Mouse (Mus musculus) myocyte (in vitro differentiated cells): ENCODE results near the gene Zbtb20. TPM values are rescaled to one million over a fixed set of nuclear protein-coding genes. Genes with fewer than 3 reads are reported as not detected.

Experiments used
- H3K27me3 ChIP-seq: one replicate; pipeline ENCODE4 v1.6.1; 2011; ENCODE audit not compliant: control insufficient read depth, insufficient read depth, insufficient read length
- H3K36me3 ChIP-seq: one replicate; pipeline ENCODE4 v1.6.1; 2011; ENCODE audit not compliant: control insufficient read depth, insufficient read depth
- H3K4me2 ChIP-seq: one replicate; pipeline ENCODE4 v1.6.1; 2011; ENCODE audit warnings: low read depth, control low read depth
- H3K4me3 ChIP-seq: one replicate; pipeline ENCODE4 v1.5.1; 2011; ENCODE audit warnings: mild to moderate bottlenecking, control low read depth, moderate library complexity
- H3K79me2 ChIP-seq: one replicate; pipeline ENCODE4 v1.6.1; 2011; ENCODE audit not compliant: control insufficient read depth, insufficient read depth
- H3ac ChIP-seq: one replicate; pipeline ENCODE4 v1.6.1; 2011; ENCODE audit not compliant: control insufficient read depth, insufficient read length
- CEBPB ChIP-seq: IDR thresholded peaks from 2 replicates; pipeline ENCODE4 v1.6.1; 2011; ENCODE audit warnings: mild to moderate bottlenecking, moderate library complexity; ENCODE audit not compliant: poor library complexity, insufficient read depth, severe bottlenecking
- E2F4 ChIP-seq: IDR thresholded peaks from one replicate; pipeline ENCODE4 v1.6.1; 2011; ENCODE audit warnings: mild to moderate bottlenecking, control low read depth, moderate library complexity; ENCODE audit not compliant: insufficient read depth
- MAX ChIP-seq: IDR thresholded peaks from one replicate; pipeline ENCODE4 v1.6.1; 2011; ENCODE audit warnings: low read depth, mild to moderate bottlenecking, control low read depth
- MYOD1 ChIP-seq, 3 experiments: IDR thresholded peaks; one replicate each; pipeline ENCODE4 v1.6.1; 2011; ENCODE audit warnings: control low read depth in 2 of 3, low read depth in 2 of 3, mild to moderate bottlenecking in 2 of 3, moderate library complexity in 1 of 3; ENCODE audit not compliant: insufficient read length in 2 of 3, control insufficient read depth in 1 of 3
- MYOG ChIP-seq, 3 experiments: IDR thresholded peaks; one replicate each; pipeline ENCODE4 v1.6.1; 2011; ENCODE audit warnings: control low read depth in 2 of 3, low read depth in 2 of 3, mild to moderate bottlenecking in 2 of 3; ENCODE audit not compliant: insufficient read length in 2 of 3, control insufficient read depth in 1 of 3, insufficient read depth in 1 of 3
- POLR2A ChIP-seq: IDR thresholded peaks from one replicate; pipeline ENCODE4 v1.6.1; 2011; ENCODE audit warnings: low read depth, mild to moderate bottlenecking, control low read depth, moderate library complexity; ENCODE audit not compliant: insufficient read length
- POLR2AphosphoS2 ChIP-seq: IDR thresholded peaks from one replicate; pipeline ENCODE4 v1.6.1; 2011; ENCODE audit warnings: low read depth, control low read depth; ENCODE audit not compliant: insufficient read length
- REST ChIP-seq: IDR thresholded peaks from one replicate; pipeline ENCODE4 v1.6.1; 2011; ENCODE audit warnings: mild to moderate bottlenecking, control low read depth, moderate library complexity; ENCODE audit not compliant: insufficient read depth, insufficient read length
- SRF ChIP-seq: IDR thresholded peaks from one replicate; pipeline ENCODE4 v1.6.1; 2011; ENCODE audit warnings: low read depth; ENCODE audit not compliant: control insufficient read depth, insufficient read length
- TCF12 ChIP-seq: IDR thresholded peaks from one replicate; pipeline ENCODE4 v1.6.1; 2011; ENCODE audit warnings: mild to moderate bottlenecking, control low read depth; ENCODE audit not compliant: poor library complexity, insufficient read depth, severe bottlenecking
- TCF3 ChIP-seq: IDR thresholded peaks from one replicate; pipeline ENCODE4 v1.6.1; 2011; ENCODE audit warnings: low read depth, control low read depth; ENCODE audit not compliant: insufficient read length
- USF1 ChIP-seq: IDR thresholded peaks from one replicate; pipeline ENCODE4 v1.6.1; 2011; ENCODE audit warnings: low read depth, mild to moderate bottlenecking, control low read depth, moderate library complexity
- polyA plus RNA-seq: library from polyadenylated mRNA; unstranded; fragments of >200 nt; fragmentation: generic; extraction: Trizol; gene quantifications from one replicate; pipeline ENCODE4 v1.2.1, GENCODE M21; 2012; ENCODE audit warnings: missing spikeins

Gene Zbtb20
- polyA plus RNA-seq, 1 experiment: 5.0 TPM

GRCm38 (mm10) chr16:43331440-43331839, 455.8 kb downstream of the Zbtb20 start:
- Histone ChIP-seq H3K79me2 (no peaks in the 10 kb centered on the region), H3ac (no peak overlapping the region), H3K4me2 (no peak overlapping the region), H3K4me3 (no peak overlapping the region), H3K27me3 (no peaks in the 10 kb centered on the region), H3K36me3 (no peaks in the 10 kb centered on the region)
- TF ChIP-seq POLR2A (no peak), TCF3 (no peak)

GRCm38 (mm10) chr16:43332734-43333133, 457.1 kb downstream of the Zbtb20 start:
- Histone ChIP-seq H3K4me2 (no peak overlapping the region), H3K27me3 (no peaks in the 10 kb centered on the region), H3K4me3 (no peak overlapping the region), H3K79me2 (no peaks in the 10 kb centered on the region), H3K36me3 (no peaks in the 10 kb centered on the region), H3ac (no peak overlapping the region)
- TF ChIP-seq E2F4 (no peak), SRF (no peak), TCF3 (no peak), MYOG (IDR thresholded peaks at IDR 0.05; ENCODE audit: control insufficient read depth in 1 of 3, insufficient read depth in 1 of 3, insufficient read length in 2 of 3, low read depth in 2 of 3) (no peak), POLR2A (no peak), MAX (no peak)

- no peaks in the 10 kb centered on the region for H3K79me2 ChIP-seq
- H3K36me3 ChIP-seq: no peaks in the 10 kb centered on the region
- no peak overlapping the region for H3K4me2 ChIP-seq
- no peak for TF ChIP-seq POLR2A
- TF ChIP-seq TCF12: no peak
- TF ChIP-seq SRF: no peak
- no peak for TF ChIP-seq REST
- no peak for TF ChIP-seq MAX
- no peak for TF ChIP-seq CEBPB
- no peak for TF ChIP-seq POLR2AphosphoS2
- no peak overlapping the region for H3K4me3 ChIP-seq
- no peak overlapping the region for H3ac ChIP-seq
- no peaks in the 10 kb centered on the region for H3K27me3 ChIP-seq
Observed at GRCm38 (mm10) chr16:43333265-43333664, 457.6 kb downstream of the Zbtb20 start.

- TF ChIP-seq REST (no peak), MYOG (IDR thresholded peaks at IDR 0.05; ENCODE audit: control insufficient read depth in 1 of 3, insufficient read depth in 1 of 3, insufficient read length in 2 of 3, low read depth in 2 of 3) (no peak), USF1 (no peak), MAX (no peak), SRF (no peak), TCF3 (no peak), E2F4 (no peak), MYOD1 (IDR thresholded peaks at IDR 0.05; ENCODE audit: control insufficient read depth in 1 of 3, insufficient read length in 2 of 3, low read depth in 2 of 3) (no peak), TCF12 (no peak), POLR2A (no peak), POLR2AphosphoS2 (no peak), CEBPB (no peak)
- Histone ChIP-seq H3ac (no peak overlapping the region), H3K27me3 (no peaks in the 10 kb centered on the region), H3K4me3 (no peak overlapping the region), H3K79me2 (no peaks in the 10 kb centered on the region), H3K36me3 (no peaks in the 10 kb centered on the region), H3K4me2 (peak overlapping the region; percentile 64)
Observed at GRCm38 (mm10) chr16:43334411-43335150, 458.9 kb downstream of the Zbtb20 start.

- no peak overlapping the region for H3ac ChIP-seq
- H3K4me2 ChIP-seq: peak overlapping the region; percentile 64
- no peaks in the 10 kb centered on the region for H3K27me3 ChIP-seq
- no peak overlapping the region for H3K4me3 ChIP-seq
- TF ChIP-seq SRF (no peak), USF1 (no peak), MAX (no peak)
- no peaks in the 10 kb centered on the region for H3K36me3 ChIP-seq
- H3K79me2 ChIP-seq: no peaks in the 10 kb centered on the region
Observed at GRCm38 (mm10) chr16:43335151-43335823, 459.6 kb downstream of the Zbtb20 start.

GRCm38 (mm10) chr16:43335824-43336215, 460.1 kb downstream of the Zbtb20 start:
- H3K27me3 ChIP-seq: no peaks in the 10 kb centered on the region
- no peak overlapping the region for H3ac ChIP-seq
- TF ChIP-seq POLR2A (no peak), MYOG (IDR thresholded peaks at IDR 0.05; ENCODE audit: control insufficient read depth in 1 of 3, insufficient read depth in 1 of 3, insufficient read length in 2 of 3, low read depth in 2 of 3) (no peak), TCF12 (no peak), E2F4 (no peak), MAX (no peak), MYOD1 (IDR thresholded peaks at IDR 0.05; ENCODE audit: control insufficient read depth in 1 of 3, insufficient read length in 2 of 3, low read depth in 2 of 3) (no peak), USF1 (no peak), SRF (no peak), REST (no peak), CEBPB (no peak), TCF3 (no peak), POLR2AphosphoS2 (no peak)
- H3K4me2 ChIP-seq: peak overlapping the region; percentile 64
- H3K36me3 ChIP-seq: no peaks in the 10 kb centered on the region
- H3K79me2 ChIP-seq: no peaks in the 10 kb centered on the region
- H3K4me3 ChIP-seq: no peak overlapping the region
